Mouse (Mus musculus): ENCODE data around the gene Ica1.
A peak's percentile ranks its signal among the peaks of the same experiment; 100 is the strongest.

Ica1 gene

GRCm38 (mm10) chr6:8742449-8742848, 35.8 kb downstream of the Ica1 start:
- DNase-seq (ENCODE audit: low spot score): no peak

GRCm38 (mm10) chr6:8741659-8742058, 36.6 kb downstream of the Ica1 start:
- DNase-seq (ENCODE audit: low spot score): no peak

- no peak for DNase-seq (ENCODE audit: low spot score)
Observed at GRCm38 (mm10) chr6:8740092-8740491, 38.2 kb downstream of the Ica1 start.

- no peak for DNase-seq (ENCODE audit: low spot score)
Observed at GRCm38 (mm10) chr6:8738396-8738795, 39.9 kb downstream of the Ica1 start.

- no peak for DNase-seq (ENCODE audit: low spot score)
Observed at GRCm38 (mm10) chr6:8736493-8736820, 41.8 kb downstream of the Ica1 start.

GRCm38 (mm10) chr6:8735657-8736492, 42.4 kb downstream of the Ica1 start:
- peak; percentile 54 for DNase-seq (ENCODE audit: low spot score)

- DNase-seq (ENCODE audit: low spot score): no peak
Observed at GRCm38 (mm10) chr6:8735044-8735443, 43.2 kb downstream of the Ica1 start.

- no peak for DNase-seq (ENCODE audit: low spot score)
Observed at GRCm38 (mm10) chr6:8732492-8732891, 45.8 kb downstream of the Ica1 start.

GRCm38 (mm10) chr6:8731656-8732191, 46.6 kb downstream of the Ica1 start:
- DNase-seq (ENCODE audit: low spot score): no peak

GRCm38 (mm10) chr6:8730433-8730832, 47.9 kb downstream of the Ica1 start:
- no peak for DNase-seq (ENCODE audit: low spot score)

- DNase-seq (ENCODE audit: low spot score): no peak
Observed at GRCm38 (mm10) chr6:8727806-8728205, 50.5 kb downstream of the Ica1 start.

- no peak for DNase-seq (ENCODE audit: low spot score)
Observed at GRCm38 (mm10) chr6:8725610-8726009, 52.7 kb downstream of the Ica1 start.

- DNase-seq (ENCODE audit: low spot score): no peak
Observed at GRCm38 (mm10) chr6:8719692-8720091, 58.6 kb downstream of the Ica1 start.

- DNase-seq (ENCODE audit: low spot score): no peak
Observed at GRCm38 (mm10) chr6:8717967-8718366, 60.3 kb downstream of the Ica1 start.

GRCm38 (mm10) chr6:8716539-8716938, 61.7 kb downstream of the Ica1 start:
- DNase-seq (ENCODE audit: low spot score): no peak

GRCm38 (mm10) chr6:8711246-8711645, 67.0 kb downstream of the Ica1 start:
- DNase-seq (ENCODE audit: low spot score): no peak

GRCm38 (mm10) chr6:8694636-8695514, 83.4 kb downstream of the Ica1 start:
- peak; percentile 38 for DNase-seq (ENCODE audit: low spot score)

- no peak for DNase-seq (ENCODE audit: low spot score)
Observed at GRCm38 (mm10) chr6:8693926-8694635, 84.2 kb downstream of the Ica1 start.

GRCm38 (mm10) chr6:8693141-8693881, 85.0 kb downstream of the Ica1 start:
- no peak for DNase-seq (ENCODE audit: low spot score)

GRCm38 (mm10) chr6:8691199-8691975, 86.9 kb downstream of the Ica1 start:
- no peak for DNase-seq (ENCODE audit: low spot score)

- no peak for DNase-seq (ENCODE audit: low spot score)
Observed at GRCm38 (mm10) chr6:8690441-8690840, 87.8 kb downstream of the Ica1 start.
